Mouse (Mus musculus): ENCODE measurements around the gene Fkbp5. TPM values are rescaled to one million over a fixed set of nuclear protein-coding genes. Genes with fewer than 3 reads are reported as not detected.
"Not testable (repeated sequence)": the region's sequence is repeated elsewhere in the genome, so short reads cannot be mapped to it uniquely, and the experiment has no call there.

Gene Fkbp5
- polyA plus RNA-seq, 1 experiment from 2014 or later, result 10.8 TPM

DNA sequence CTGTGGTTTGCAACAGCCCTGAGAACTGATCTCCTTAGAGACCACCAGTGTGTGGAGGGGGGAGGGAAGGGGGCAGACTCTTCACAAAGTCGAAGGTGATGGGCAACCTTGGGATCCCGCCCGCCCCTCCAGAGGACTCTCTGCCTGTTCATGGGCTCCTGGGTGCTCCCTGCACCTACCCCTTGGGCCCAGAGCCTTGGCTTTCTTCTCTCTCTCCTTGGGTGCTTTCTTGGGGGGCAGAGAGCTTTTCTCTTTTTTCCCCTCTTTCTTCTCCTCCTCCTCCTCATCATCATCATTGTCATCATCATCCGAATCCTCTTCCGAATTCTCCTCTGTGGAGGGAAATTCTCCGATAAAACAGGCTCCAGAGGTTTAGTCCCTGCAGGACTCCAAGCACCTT is 153.8 kb downstream of the Fkbp5 start:
- Histone ChIP-seq H3K4me1 (replicated peaks) (peaks cover 23% of the 10 kb centered on the region), H3K27ac (no peak overlapping the region), H3K9me3 (replicated peaks) (no peaks in the 10 kb centered on the region), H3K9ac (no peak overlapping the region), H3K4me2 (no peak overlapping the region), H3K36me3 (no peaks in the 10 kb centered on the region), H3K4me3 (replicated peaks) (no peak overlapping the region), H3K27me3 (peaks cover 76% of the 10 kb centered on the region)
- no peak for DNase-seq
- 14% methylated on average over 6 of the region's 6 CpGs for WGBS (ENCODE audit: insufficient replicate concordance)
- ATAC-seq (ENCODE audit: low read depth), result no peak

DNA sequence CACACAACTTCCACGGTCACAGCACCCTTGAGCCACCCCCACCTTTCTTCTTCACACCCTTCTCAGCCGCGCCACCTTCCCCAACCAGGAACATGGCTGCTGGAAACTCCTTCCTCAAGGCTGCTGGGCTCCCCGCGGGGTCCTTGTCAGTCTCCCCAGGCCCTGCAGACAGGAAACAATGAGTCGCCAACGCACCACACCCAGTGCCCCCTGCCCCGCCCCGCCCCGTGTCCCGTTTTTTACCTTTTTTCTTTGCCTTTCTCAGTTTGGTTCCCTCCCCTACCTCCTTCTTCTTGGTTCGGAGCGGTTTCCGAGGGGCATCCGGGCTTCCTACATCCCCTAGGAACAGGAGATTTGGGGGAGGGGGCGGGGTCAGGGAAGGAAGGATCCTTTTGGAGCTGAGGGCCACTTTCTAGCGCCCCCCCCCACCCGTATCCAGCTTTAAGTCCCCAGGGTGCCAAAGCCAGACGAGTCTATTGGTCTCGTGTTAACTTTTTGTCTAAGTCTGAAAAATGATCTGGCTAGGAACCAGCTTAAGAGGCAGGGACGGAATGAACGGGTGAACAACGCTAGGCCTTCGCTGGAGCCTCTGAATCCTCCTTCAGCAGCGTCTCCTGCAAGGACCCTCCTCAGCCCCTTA is 154.6 kb downstream of the Fkbp5 start:
- no peak overlapping the region for H3K9ac ChIP-seq
- H3K27ac ChIP-seq, result no peak overlapping the region
- H3K9me3 ChIP-seq (replicated peaks), result no peaks in the 10 kb centered on the region
- ATAC-seq (ENCODE audit: low read depth), result no peak
- H3K27me3 ChIP-seq, result peaks cover 82% of the 10 kb centered on the region
- H3K36me3 ChIP-seq, result no peaks in the 10 kb centered on the region
- no peak for DNase-seq
- 2% methylated on average over 25 of the region's 25 CpGs for WGBS (ENCODE audit: insufficient replicate concordance)
- H3K4me2 ChIP-seq, result peak overlapping the region; percentile 46
- H3K4me1 ChIP-seq (replicated peaks), result peaks cover 23% of the 10 kb centered on the region
- H3K4me3 ChIP-seq (replicated peaks), result peak overlapping the region; percentile 21

DNA sequence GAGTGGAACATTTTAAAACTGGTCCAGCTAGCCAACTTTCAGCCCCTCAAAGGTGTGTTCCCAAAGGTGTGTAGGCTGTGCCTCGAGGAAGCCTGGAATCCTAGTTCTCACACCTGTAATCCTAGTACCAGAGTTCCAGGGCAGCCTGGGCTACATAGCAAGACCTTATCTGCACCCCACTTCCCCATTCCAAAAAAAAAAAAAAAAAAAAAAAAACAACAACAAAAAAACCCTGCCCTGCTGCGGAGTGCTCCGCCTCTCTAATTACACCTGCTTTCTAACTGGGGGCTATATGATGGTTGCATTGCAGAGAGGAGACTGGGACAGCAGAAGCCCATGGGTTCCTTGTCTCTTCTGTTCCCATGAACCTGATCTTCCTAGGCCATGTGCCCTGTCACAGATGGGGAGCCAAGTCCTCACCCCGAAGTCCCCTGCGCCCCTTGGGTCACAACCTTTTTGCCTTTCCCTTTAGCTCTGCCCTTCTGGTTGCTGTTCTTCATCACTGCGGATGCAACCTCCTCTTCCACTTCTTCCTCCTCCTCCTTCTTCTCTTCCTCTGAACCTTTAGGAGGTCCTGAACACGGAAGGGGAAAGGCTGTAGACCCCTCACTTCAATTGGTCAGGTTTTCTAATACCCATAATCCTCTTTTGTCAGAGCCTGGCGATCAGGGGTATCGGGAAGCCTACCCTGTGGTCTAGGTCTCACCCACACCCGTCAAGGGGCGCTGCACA is 155.2 kb downstream of the Fkbp5 start:
- no peaks in the 10 kb centered on the region for H3K36me3 ChIP-seq
- H3K9me3 ChIP-seq (replicated peaks), result no peaks in the 10 kb centered on the region
- peak overlapping the region; percentile 21 for H3K4me3 ChIP-seq (replicated peaks)
- ATAC-seq (ENCODE audit: low read depth) (no peak), DNase-seq (no peak)
- H3K4me2 ChIP-seq, result peak overlapping the region; percentile 46
- 31% methylated on average over 11 of the region's 11 CpGs for WGBS (ENCODE audit: insufficient replicate concordance)
- H3K27me3 ChIP-seq, result peaks cover 88% of the 10 kb centered on the region
- H3K4me1 ChIP-seq (replicated peaks), result peaks cover 23% of the 10 kb centered on the region
- no peak overlapping the region for H3K9ac ChIP-seq
- H3K27ac ChIP-seq, result no peak overlapping the region

DNA sequence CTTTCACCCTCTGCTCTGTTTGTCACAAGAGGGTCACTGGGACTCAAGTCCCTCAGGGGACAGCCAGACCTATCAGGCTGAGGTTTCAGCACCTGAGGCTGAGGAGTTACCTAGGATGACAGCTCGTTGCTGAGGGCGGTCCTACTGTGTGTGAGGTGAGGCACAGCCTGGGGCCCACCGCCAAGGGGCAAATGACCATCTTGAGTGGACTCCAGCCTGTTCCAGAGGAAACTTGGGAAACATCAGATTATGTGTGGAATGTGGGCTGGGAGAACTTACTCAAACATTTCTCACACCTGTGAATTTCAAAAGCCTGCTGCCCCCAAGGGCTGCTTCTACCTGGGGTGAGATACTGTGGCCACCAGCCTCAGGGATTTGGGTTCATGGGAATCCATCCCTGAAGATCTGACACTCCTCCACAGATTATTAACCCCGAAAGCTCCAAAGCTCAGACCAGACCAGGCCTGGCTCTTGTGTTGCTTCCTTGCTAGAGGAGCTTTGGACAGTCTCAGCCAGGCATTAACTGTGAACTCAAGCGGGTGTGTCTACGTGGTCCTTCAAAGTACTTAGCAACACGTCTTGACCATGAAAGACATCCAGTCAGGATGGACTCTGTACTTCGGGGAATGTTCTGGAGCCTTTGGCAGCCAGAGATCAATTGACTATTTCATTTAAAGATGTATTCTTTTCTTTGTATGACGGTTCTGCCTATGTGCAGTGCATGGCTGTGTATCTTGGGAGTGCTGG is 156.6 kb downstream of the Fkbp5 start:
- Histone ChIP-seq H3K27me3 (peaks cover 89% of the 10 kb centered on the region), H3K4me1 (replicated peaks) (peaks cover 23% of the 10 kb centered on the region), H3K36me3 (no peaks in the 10 kb centered on the region), H3K9ac (no peak overlapping the region), H3K9me3 (replicated peaks) (no peaks in the 10 kb centered on the region), H3K27ac (no peak overlapping the region), H3K4me3 (replicated peaks) (no peak overlapping the region), H3K4me2 (no peak overlapping the region)
- no peak for ATAC-seq (ENCODE audit: low read depth)
- 59% methylated on average over 9 of the region's 9 CpGs for WGBS (ENCODE audit: insufficient replicate concordance)
- no peak for DNase-seq

DNA sequence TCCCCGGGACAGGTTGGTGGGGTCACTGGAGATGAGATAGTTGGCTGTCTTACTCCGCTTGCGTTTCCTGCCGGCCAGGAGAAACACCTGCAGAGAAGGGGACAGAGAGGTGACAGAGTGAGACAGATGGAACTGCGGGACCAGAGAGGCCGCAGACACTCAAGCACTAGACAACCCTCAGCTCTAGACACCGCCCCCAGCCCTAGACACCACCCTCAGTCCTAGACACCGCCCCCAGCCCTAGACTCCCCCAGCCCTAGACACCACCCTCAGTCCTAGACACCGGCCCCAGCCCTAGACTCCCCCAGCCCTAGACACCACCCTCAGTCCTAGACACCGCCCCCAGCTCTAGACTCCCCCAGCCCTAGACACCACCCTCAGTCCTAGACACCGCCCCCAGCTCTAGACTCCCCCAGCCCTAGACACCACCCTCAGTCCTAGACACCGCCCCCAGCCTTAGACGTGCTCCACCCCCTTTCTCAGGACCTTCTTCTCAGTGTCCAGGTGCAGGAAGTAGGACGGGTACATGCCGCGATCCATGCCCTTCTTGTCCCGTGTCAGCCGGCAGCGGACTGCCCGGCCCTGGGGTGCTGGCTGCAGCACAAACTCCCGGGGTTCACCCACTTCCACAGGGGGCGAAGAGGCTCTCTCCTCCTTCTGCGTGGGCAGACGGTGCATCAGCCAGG is 158.6 kb downstream of the Fkbp5 start:
- not testable (repeated sequence) for H3K4me3 ChIP-seq (replicated peaks); H3K36me3 ChIP-seq; H3K27ac ChIP-seq; H3K9me3 ChIP-seq (replicated peaks); DNase-seq; H3K9ac ChIP-seq; H3K4me2 ChIP-seq; ATAC-seq (ENCODE audit: low read depth)
- H3K27me3 ChIP-seq, result peaks cover 75% of the 10 kb centered on the region
- peaks cover 18% of the 10 kb centered on the region for H3K4me1 ChIP-seq (replicated peaks)
- WGBS (ENCODE audit: insufficient replicate concordance), result 18% methylated on average over 24 of the region's 24 CpGs

DNA sequence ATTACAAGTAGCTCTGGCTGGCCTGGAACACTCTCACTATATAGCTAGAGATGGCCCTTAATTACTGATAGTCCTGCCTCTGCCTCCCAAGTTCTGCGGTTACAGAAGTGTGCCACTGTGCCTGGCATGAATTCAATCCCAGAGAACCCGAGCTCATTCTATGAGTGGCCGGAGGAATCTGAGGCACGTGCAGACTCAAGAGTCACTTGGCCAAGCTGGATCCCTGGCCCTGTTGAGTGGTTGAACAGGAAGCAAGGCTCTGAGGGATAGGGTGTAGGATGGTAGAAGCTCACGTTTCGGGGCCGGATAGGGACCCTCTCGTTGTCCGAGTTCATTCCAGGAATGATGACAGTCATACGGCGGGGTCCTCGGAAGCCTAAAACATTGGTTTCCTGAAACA is 161.5 kb downstream of the Fkbp5 start:
- DNase-seq, result no peak

DNA sequence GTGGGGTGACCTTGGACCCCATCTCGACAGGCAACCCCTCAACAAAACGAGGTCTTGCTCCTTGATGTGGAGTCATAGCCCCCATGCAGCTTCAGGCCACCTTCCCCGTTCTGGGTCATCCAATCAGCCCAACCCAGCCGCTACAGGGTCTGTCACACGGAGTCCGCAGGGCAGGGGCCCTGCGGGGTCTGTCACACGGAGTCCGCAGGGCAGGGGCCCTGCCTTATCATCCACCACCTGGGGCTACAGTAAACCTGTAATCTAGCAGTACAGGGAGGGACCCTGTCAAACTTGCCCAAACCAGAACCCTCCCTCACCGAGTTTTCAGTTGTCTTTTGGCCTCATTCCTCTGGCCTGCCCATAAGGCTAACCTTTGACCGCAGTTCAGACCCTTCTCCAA is 165.3 kb downstream of the Fkbp5 start:
- Histone ChIP-seq H3K4me1 (replicated peaks) (peaks cover 64% of the 10 kb centered on the region), H3K27ac (peak overlapping the region; percentile 74), H3K27me3 (peaks cover 68% of the 10 kb centered on the region), H3K4me2 (peak overlapping the region; percentile 85), H3K4me3 (replicated peaks) (peak overlapping the region; percentile 72), H3K9me3 (replicated peaks) (no peaks in the 10 kb centered on the region), H3K9ac (peak overlapping the region; percentile 68), H3K36me3 (no peaks in the 10 kb centered on the region)
- WGBS (ENCODE audit: insufficient replicate concordance), result 2% methylated on average over 11 of the region's 11 CpGs
- DNase-seq (peak; percentile 62), ATAC-seq (ENCODE audit: low read depth) (peak; percentile 76)

More for the DNA sequence above, 161.5 kb downstream of the Fkbp5 start:
- Histone ChIP-seq H3K9me3 (replicated peaks) (no peaks in the 10 kb centered on the region), H3K36me3 (no peaks in the 10 kb centered on the region), H3K27me3 (peaks cover 67% of the 10 kb centered on the region), H3K4me2 (no peak overlapping the region), H3K9ac (no peak overlapping the region), H3K4me3 (replicated peaks) (no peak overlapping the region), H3K4me1 (replicated peaks) (peaks cover 28% of the 10 kb centered on the region), H3K27ac (no peak overlapping the region)
- ATAC-seq (ENCODE audit: low read depth), result no peak
- WGBS (ENCODE audit: insufficient replicate concordance), result 80% methylated on average over 12 of the region's 12 CpGs

DNA sequence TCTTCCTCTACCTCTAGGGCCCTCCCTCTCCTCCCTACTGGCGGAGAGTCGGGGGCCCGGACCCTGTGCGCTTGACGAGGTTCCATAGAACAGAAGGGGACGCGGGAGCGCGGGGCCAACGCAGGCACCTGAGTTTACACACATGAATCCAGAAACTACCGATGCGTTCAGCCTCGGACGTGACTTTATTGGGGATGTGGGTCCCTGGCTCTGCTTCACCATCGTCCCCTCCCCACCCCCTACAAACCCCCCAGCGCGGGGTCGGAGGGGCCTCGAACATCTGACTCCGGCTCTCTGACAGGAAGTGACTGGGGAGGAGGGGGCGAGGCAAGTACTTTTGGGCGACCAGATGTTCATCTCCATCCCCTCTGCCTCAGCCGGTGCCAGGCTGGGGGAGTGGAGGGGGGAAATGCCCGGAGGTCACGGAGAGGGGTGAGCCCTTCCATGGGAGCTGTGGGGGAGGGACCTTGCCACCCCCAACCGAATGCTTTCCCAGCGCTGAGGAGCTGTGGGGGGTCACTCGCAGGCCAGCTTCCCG is 165.9 kb downstream of the Fkbp5 start:
- peaks cover 64% of the 10 kb centered on the region for H3K4me1 ChIP-seq (replicated peaks)
- no peaks in the 10 kb centered on the region for H3K9me3 ChIP-seq (replicated peaks)
- H3K36me3 ChIP-seq, result no peaks in the 10 kb centered on the region
- WGBS (ENCODE audit: insufficient replicate concordance), result 1% methylated on average over 29 of the region's 29 CpGs
- ATAC-seq (ENCODE audit: low read depth) (no peak), DNase-seq (no peak)
- peaks cover 66% of the 10 kb centered on the region for H3K27me3 ChIP-seq
- H3K27ac ChIP-seq, result peak overlapping the region; percentile 74
- peak overlapping the region; percentile 68 for H3K9ac ChIP-seq
- peak overlapping the region; percentile 85 for H3K4me2 ChIP-seq
- H3K4me3 ChIP-seq (replicated peaks), result peak overlapping the region; percentile 72

DNA sequence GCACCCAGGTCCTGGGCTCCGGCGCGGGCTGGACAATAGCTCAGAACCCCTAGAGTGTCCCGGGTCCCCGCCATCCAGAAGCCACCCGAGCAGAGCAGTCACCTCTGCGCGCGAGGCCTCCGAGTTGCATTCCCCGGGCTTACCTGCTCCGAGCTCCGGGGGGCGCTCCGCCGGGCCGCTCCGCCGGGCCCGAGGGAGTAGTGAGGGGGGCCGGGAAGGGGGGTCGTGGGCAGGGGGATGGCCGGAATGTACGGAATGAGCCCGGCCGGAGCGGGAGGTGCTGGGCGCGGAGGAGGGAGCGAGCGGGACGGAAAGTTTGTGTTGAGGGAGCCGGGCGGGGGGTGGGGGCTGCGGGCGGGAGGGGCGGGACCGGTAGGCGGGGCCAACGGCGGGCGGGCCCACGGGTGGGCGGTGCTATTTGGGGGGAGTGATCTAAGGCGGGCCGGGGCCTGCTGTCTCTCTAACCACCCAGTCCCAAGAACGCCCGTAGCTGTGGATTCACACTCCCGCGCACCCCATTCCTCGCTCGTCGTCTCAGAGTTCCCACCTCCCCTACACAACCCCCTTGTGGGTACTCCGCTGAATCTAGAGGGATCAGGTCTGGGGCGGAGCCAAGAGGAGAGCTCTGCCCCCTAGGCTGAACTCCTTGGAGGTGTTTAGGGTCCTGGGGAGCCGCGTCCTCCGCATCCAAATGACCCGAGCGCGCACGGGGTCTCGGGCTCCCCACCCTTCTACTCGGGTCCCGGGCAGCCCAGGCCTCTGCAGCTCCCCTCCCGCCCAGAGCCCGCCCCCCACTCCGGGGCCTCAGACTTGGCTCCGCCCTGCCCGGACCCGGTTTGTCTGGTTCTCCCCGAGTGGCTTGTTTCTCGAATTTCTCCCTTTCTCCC is 166.6 kb downstream of the Fkbp5 start, which contains the start of gene Tead3:
Gene Tead3, minus strand, starts transcription at position 352 of the 887 bp plus-strand sequence.
- peaks cover 72% of the 10 kb centered on the region for H3K27me3 ChIP-seq
- H3K27ac ChIP-seq, result peak within 1 kb of the TSS; percentile 79
- peaks cover 72% of the 10 kb centered on the region for H3K4me1 ChIP-seq (replicated peaks)

DNA sequence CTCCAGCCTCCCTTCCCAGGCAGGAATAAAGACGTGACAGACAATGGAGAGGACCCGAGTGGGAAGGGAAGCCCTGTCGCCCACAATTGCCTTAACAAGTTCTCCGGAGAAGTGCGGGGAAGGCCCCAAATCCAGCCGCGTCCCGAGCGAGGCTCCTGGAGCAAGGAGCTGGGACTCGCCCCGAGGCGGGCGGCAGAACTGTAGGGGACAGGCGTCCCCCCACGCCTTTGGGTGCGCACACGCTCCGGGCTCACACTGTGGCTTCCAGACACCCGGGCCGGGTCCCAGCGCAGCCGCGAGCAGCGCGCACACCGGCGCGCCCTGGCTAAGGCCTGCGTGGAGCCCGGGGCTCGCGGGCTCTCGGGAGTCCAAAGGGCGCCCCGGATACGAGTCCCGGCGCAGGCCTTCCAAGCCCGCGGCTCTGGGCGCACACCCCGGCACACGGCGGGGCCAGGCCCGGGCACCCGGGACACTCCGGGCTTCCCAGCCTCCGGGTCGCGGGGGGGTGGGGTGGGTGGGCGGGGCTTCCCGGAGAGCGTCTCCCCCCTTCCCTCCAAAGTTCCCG is 167.3 kb downstream of the Fkbp5 start:
- Histone ChIP-seq H3K4me1 (replicated peaks) (peaks cover 79% of the 10 kb centered on the region), H3K4me3 (replicated peaks) (peak overlapping the region; percentile 72), H3K4me2 (peak overlapping the region; percentile 85), H3K9me3 (replicated peaks) (no peaks in the 10 kb centered on the region), H3K27me3 (peaks cover 80% of the 10 kb centered on the region), H3K27ac (peak overlapping the region; percentile 79), H3K36me3 (no peaks in the 10 kb centered on the region), H3K9ac (peak overlapping the region; percentile 76)
- under 1% methylated on average over 53 of the region's 54 CpGs for WGBS (ENCODE audit: insufficient replicate concordance)
- peak; percentile 35 for ATAC-seq (ENCODE audit: low read depth)
- DNase-seq, result peak; percentile 38

More for the DNA sequence above, 166.6 kb downstream of the Fkbp5 start, which contains the start of gene Tead3:
- under 1% methylated on average over 66 of the region's 73 CpGs for WGBS (ENCODE audit: insufficient replicate concordance)
- peak; percentile 65 for DNase-seq
- no peaks in the 10 kb centered on the region for H3K9me3 ChIP-seq (replicated peaks)
- peak within 1 kb of the TSS; percentile 85 for H3K4me2 ChIP-seq
- peak within 1 kb of the TSS; percentile 72 for H3K4me3 ChIP-seq (replicated peaks)
- peak within 1 kb of the TSS; percentile 76 for H3K9ac ChIP-seq
- no peaks in the 10 kb centered on the region for H3K36me3 ChIP-seq
- ATAC-seq (ENCODE audit: low read depth), result peak; percentile 75
